9 mouse cellular contexts compared by ENCODE assay signal in genomic region chr12:39496203-39496602, GRCm38 (mm10).
DNase-seq lines count a peak whose midpoint lies in the region; ATAC-seq and TF ChIP-seq lines count a peak whose summit lies in the region.
"Had no signal": no experiment of that assay in that cellular context is flagged by ENCODE, and none has a peak within 500 bp of the region (broad histone marks: within the 10 kb centered on the region; RNA-seq: fewer than 3 reads in every experiment).

No protein-coding gene starts in this region.

- no peak overlapping the region for H3K9ac ChIP-seq in lung, embryonic 14.5 days

- H3K4me3 ChIP-seq in lung, embryonic 14.5 days (ENCODE audit: low read depth, low read length), result no peak overlapping the region
- H3K4me3 ChIP-seq: myocyte had no signal

- H3K4me2 ChIP-seq in lung, embryonic 14.5 days, result no peak overlapping the region

- no peaks in the 10 kb centered on the region for H3K4me1 ChIP-seq in lung, embryonic 14.5 days (ENCODE audit: insufficient read depth)

- H3K9me3 ChIP-seq in lung, embryonic 14.5 days (ENCODE audit: low read depth, low read length), result no peaks in the 10 kb centered on the region

- 29% methylated on average over 2 of the region's 2 CpGs for WGBS in lung, embryonic 14.5 days

- no peak overlapping the region for H3K27ac ChIP-seq in lung, embryonic 14.5 days (ENCODE audit: low read depth)

- ATAC-seq in lung, embryonic 14.5 days (ENCODE audit: insufficient read depth), result no peak
- no peak for ATAC-seq in Patski

- H3K36me3 ChIP-seq in lung, embryonic 14.5 days (ENCODE audit: insufficient read depth), result no peaks in the 10 kb centered on the region

- peak; percentile 15 for DNase-seq in gastrocnemius, adult 18-20 months (ENCODE audit: low spot score)
- no peak for DNase-seq in gastrocnemius, postnatal 36 days
- DNase-seq in lung, embryonic 14.5 days, result peak; percentile 84
- DNase-seq in lung, adult 18-20 months, result no peak
- DNase-seq in Patski (ENCODE audit: low read depth, low spot score), result no peak
- DNase-seq in left cerebral cortex, postnatal 4 days, result peak; percentile 23
- no peak for DNase-seq in T-cell, adult 2 months (ENCODE audit: low spot score)
- no peak for DNase-seq in urinary bladder, postnatal 25 days (ENCODE audit: low spot score)

- intact Hi-C loops in gastrocnemius, postnatal 36 days (cut with DNase I), result loop anchor here (2.0 kb wide), 1 partner anchor 1155 kb away; no protein-coding TSS in a partner anchor
- intact Hi-C loops in left cerebral cortex, postnatal 4 days (cut with DNase I), result no loop called here

- in situ Hi-C loops in Patski (cut with MboI; ENCODE audit: low pct_unique_long_range_greater_than_20kb), result loop anchor here (10.0 kb wide), 1 partner anchor 1151 kb away; no protein-coding TSS in a partner anchor

- POLR2A ChIA-PET in Patski (lab: Charles Lee), result no interaction called here

- CTCF ChIA-PET in Patski (lab: Charles Lee), result interaction anchor here (1.2 to 1.4 kb wide), 2 partner anchors 9 to 1366 kb away, joined by 3 read pairs; no protein-coding TSS in a partner anchor

- peak; percentile 64 for TF ChIP-seq CTCF in lung, embryonic 14.5 days (IDR thresholded peaks at IDR 0.05; ENCODE audit: low read depth)
- peak; percentile 27 for TF ChIP-seq CTCF in Patski (IDR thresholded peaks at IDR 0.05)

- H3K27me3 ChIP-seq in lung, embryonic 14.5 days (ENCODE audit: insufficient read depth, low read length), result no peaks in the 10 kb centered on the region
- H3K27me3 ChIP-seq in Patski, result peaks cover 5% of the 10 kb centered on the region

Comparison
In these comparisons a context has a peak if more than half of its experiments do, and no peak if none do; other contexts are left out.
1. DNase-seq: peak in gastrocnemius, adult 18-20 months (single experiment), lung, embryonic 14.5 days (single experiment) and left cerebral cortex, postnatal 4 days (single experiment); none in gastrocnemius, postnatal 36 days (0 of 2), lung, adult 18-20 months (0 of 2), Patski (single experiment), T-cell, adult 2 months (single experiment) and urinary bladder, postnatal 25 days (single experiment).